Mouse (Mus musculus): ENCODE measurements around the gene Galntl6.

GRCm38 (mm10) chr8:57800327-57800726 lies 1112.1 kb downstream of the Galntl6 start:
- TF ChIP-seq CTCF (IDR thresholded peaks at IDR 0.05; ENCODE audit: control insufficient read depth, insufficient read depth, low read length): no peak
- TF ChIP-seq POLR2A (IDR thresholded peaks at IDR 0.05; ENCODE audit: borderline replicate concordance, control insufficient read depth, low read depth, low read length): no peak
